Comparison of ENCODE assay signal across 10 mouse cellular contexts in the genomic region with DNA sequence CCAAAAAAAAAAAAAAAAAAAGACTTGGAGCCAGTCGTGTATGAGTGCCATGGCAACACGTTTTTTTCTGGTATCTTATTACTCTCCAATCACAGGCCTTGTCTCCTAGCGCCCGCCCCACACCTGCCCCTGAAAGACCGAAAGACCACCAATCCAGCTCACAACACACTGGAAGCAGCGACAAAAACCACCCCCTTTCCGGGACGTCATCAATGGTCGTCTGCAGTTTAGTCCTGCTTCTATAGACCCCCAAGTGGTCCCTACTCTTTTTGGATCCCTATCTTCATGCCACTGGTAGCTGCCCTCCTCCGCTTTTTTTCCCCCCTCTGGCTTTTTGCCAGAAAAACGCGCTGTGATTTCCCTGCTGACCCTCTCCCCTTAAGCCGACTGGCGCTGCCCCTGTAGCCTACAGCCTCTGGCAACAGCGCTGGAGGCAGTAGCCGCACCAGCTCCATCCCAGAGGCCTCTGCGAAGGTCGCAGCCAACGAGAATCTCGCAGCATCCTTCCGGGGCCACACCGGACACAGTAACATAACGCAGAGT. TPM values are rescaled to one million over a fixed set of nuclear protein-coding genes. Genes with fewer than 3 reads are reported as not detected.
DNase-seq lines count a peak whose midpoint lies in the region; ATAC-seq and TF ChIP-seq lines count a peak whose summit lies in the region.
"Had no signal": no experiment of that assay in that cellular context is flagged by ENCODE, and none has a peak within 500 bp of the region (broad histone marks: within the 10 kb centered on the region; RNA-seq: fewer than 3 reads in every experiment).

No protein-coding gene starts in this region.

- H3K27me3 ChIP-seq in heart, postnatal 0 days (ENCODE audit: control insufficient read depth, insufficient read depth, low read length): no peaks in the 10 kb centered on the region
- H3K27me3 ChIP-seq in embryonic facial prominence, embryonic 15.5 days: 0 out of 2 replicates have a peak, but pooled peaks cover 8% of the 10 kb centered on the region
- no peaks in the 10 kb centered on the region for H3K27me3 ChIP-seq in intestine, embryonic 15.5 days (replicated peaks)
- H3K27me3 ChIP-seq in liver, embryonic 12.5 days (replicated peaks): peaks cover 10% of the 10 kb centered on the region

- peak; percentile 78 for ATAC-seq in heart, postnatal 0 days (ENCODE audit: insufficient read depth, low read depth)
- peak; percentile 91 for ATAC-seq in embryonic facial prominence, embryonic 15.5 days (ENCODE audit: insufficient number of reproducible peaks, low FRiP score, low TSS enrichment, low read depth)
- ATAC-seq in intestine, embryonic 15.5 days: peak; percentile 89
- peak; percentile 46; the same call in 1 of the 2 replicates for ATAC-seq in liver, embryonic 12.5 days

- intact Hi-C loops in heart, postnatal 14 days (cut with DNase I): no loop called here

- H3K4me3 ChIP-seq in heart, postnatal 0 days (ENCODE audit: low read depth, low read length): peak overlapping the region; percentile 34
- peak overlapping the region; percentile 44 for H3K4me3 ChIP-seq in embryonic facial prominence, embryonic 15.5 days (replicated peaks)
- peak overlapping the region; percentile 37 for H3K4me3 ChIP-seq in intestine, embryonic 15.5 days (replicated peaks)
- peak overlapping the region; percentile 13 for H3K4me3 ChIP-seq in liver, embryonic 12.5 days

- no peaks in the 10 kb centered on the region for H3K36me3 ChIP-seq in heart, postnatal 0 days (replicated peaks; ENCODE audit: control insufficient read depth, insufficient read depth, low read length)
- H3K36me3 ChIP-seq in embryonic facial prominence, embryonic 15.5 days: no peaks in the 10 kb centered on the region
- H3K36me3 ChIP-seq in intestine, embryonic 15.5 days: no peaks in the 10 kb centered on the region
- no peaks in the 10 kb centered on the region for H3K36me3 ChIP-seq in liver, embryonic 12.5 days

- H3K9ac ChIP-seq in heart, postnatal 0 days (replicated peaks; ENCODE audit: low read depth, low read length): no peak overlapping the region
- no peak overlapping the region for H3K9ac ChIP-seq in embryonic facial prominence, embryonic 15.5 days
- no peak overlapping the region for H3K9ac ChIP-seq in intestine, embryonic 15.5 days
- no peak overlapping the region for H3K9ac ChIP-seq in liver, embryonic 12.5 days

- no peaks in the 10 kb centered on the region for H3K4me1 ChIP-seq in heart, postnatal 0 days (ENCODE audit: control insufficient read depth, insufficient read depth)
- H3K4me1 ChIP-seq in embryonic facial prominence, embryonic 15.5 days: no peaks in the 10 kb centered on the region
- no peaks in the 10 kb centered on the region for H3K4me1 ChIP-seq in intestine, embryonic 15.5 days (replicated peaks)
- H3K4me1 ChIP-seq in liver, embryonic 12.5 days: no peaks in the 10 kb centered on the region

- TF ChIP-seq EP300 in heart, postnatal 0 days (IDR thresholded peaks at IDR 0.05; ENCODE audit: low read depth): no peak

- no peak overlapping the region for H3K27ac ChIP-seq in heart, postnatal 0 days (ENCODE audit: low read depth)
- H3K27ac ChIP-seq in embryonic facial prominence, embryonic 15.5 days (replicated peaks): 0 out of 2 replicates have a peak overlapping the region, but pooled peaks have one; percentile 48
- no peak overlapping the region for H3K27ac ChIP-seq in intestine, embryonic 15.5 days
- H3K27ac ChIP-seq in liver, embryonic 12.5 days: no peak overlapping the region
- H3K27ac ChIP-seq: macrophage had no signal

- DNase-seq in heart, postnatal 0 days (ENCODE audit: low spot score): peak; percentile 24
- no peak for DNase-seq in heart, postnatal 14 days
- DNase-seq in adrenal gland, postnatal 36 days: peak; percentile 25 to 53
- DNase-seq in right cerebral cortex, postnatal 10 days (ENCODE audit: low spot score in 2 of 2): peak; percentile 88 to 94
- no peak for DNase-seq in natural killer cell, adult 2 months (ENCODE audit: low spot score in 2 of 2)

- H3K4me2 ChIP-seq in heart, postnatal 0 days (ENCODE audit: low read depth, low read length): peak overlapping the region; percentile 56
- peak overlapping the region; percentile 50 for H3K4me2 ChIP-seq in embryonic facial prominence, embryonic 15.5 days (replicated peaks)
- H3K4me2 ChIP-seq in intestine, embryonic 15.5 days (replicated peaks): peak overlapping the region; percentile 61
- H3K4me2 ChIP-seq in liver, embryonic 12.5 days: peak overlapping the region; percentile 38

- no peak for TF ChIP-seq CTCF in heart, postnatal 0 days (IDR thresholded peaks at IDR 0.05; ENCODE audit: low read depth)

- H3K9me3 ChIP-seq in heart, postnatal 0 days (replicated peaks; ENCODE audit: control insufficient read depth, low read length): no peaks in the 10 kb centered on the region
- H3K9me3 ChIP-seq in embryonic facial prominence, embryonic 15.5 days (replicated peaks): no peaks in the 10 kb centered on the region
- H3K9me3 ChIP-seq in intestine, embryonic 15.5 days: no peaks in the 10 kb centered on the region
- H3K9me3 ChIP-seq in liver, embryonic 12.5 days (replicated peaks): no peaks in the 10 kb centered on the region

- 19% methylated on average over 23 of the region's 23 CpGs for WGBS in heart, postnatal 0 days
- 15% methylated on average over 23 of the region's 23 CpGs for WGBS in embryonic facial prominence, embryonic 15.5 days
- WGBS in intestine, embryonic 15.5 days: 22% methylated on average over 23 of the region's 23 CpGs
- WGBS in liver, embryonic 12.5 days (ENCODE audit: insufficient replicate concordance): 20% methylated on average over 23 of the region's 23 CpGs

RNA-seq across cellular contexts. Expression of gene Bex4, which starts 23.3 kb away (rescaled TPM):
- 13.8 and 15.5 TPM in 2 replicates for total RNA-seq in heart, postnatal 0 days (2014; rRNA removed; ENCODE audit: low replicate concordance)
- 93.8 and 119 TPM in 2 replicates for polyA plus RNA-seq in heart, postnatal 0 days (2015; fragmentation: Nextera tagmentation; extraction: Ambion mirVana)
- total RNA-seq in heart, postnatal 14 days (2021): 1 to 10 TPM in 1 of 2 experiments, under 1 TPM in 1; 0.71 to 1.7 TPM
- 1 to 10 TPM; 8.3 to 9.5 TPM for total RNA-seq in adrenal gland, postnatal 36 days (2021)
- 31.4 and 35.7 TPM in 2 replicates for polyA plus RNA-seq in embryonic facial prominence, embryonic 15.5 days (2015; fragmentation: Nextera tagmentation; extraction: Ambion mirVana)
- polyA plus RNA-seq in intestine, embryonic 15.5 days (2015; fragmentation: Nextera tagmentation; extraction: Ambion mirVana): 230 and 263 TPM in 2 replicates
- polyA plus RNA-seq in liver, embryonic 12.5 days (2016; fragmentation: Nextera tagmentation; extraction: Ambion mirVana): 201 and 211 TPM in 2 replicates
- polyA plus RNA-seq: macrophage had no signal

RNA-seq across cellular contexts. Expression of gene Nxf3, which starts 30.4 kb away (rescaled TPM):
- total RNA-seq in heart, postnatal 0 days (2014; rRNA removed; ENCODE audit: low replicate concordance): not detected in 2 replicates
- 0.29 and 0.57 TPM in 2 replicates for polyA plus RNA-seq in heart, postnatal 0 days (2015; fragmentation: Nextera tagmentation; extraction: Ambion mirVana)
- total RNA-seq in heart, postnatal 14 days (2021): not detected
- not detected for total RNA-seq in adrenal gland, postnatal 36 days (2021)
- polyA plus RNA-seq in embryonic facial prominence, embryonic 15.5 days (2015; fragmentation: Nextera tagmentation; extraction: Ambion mirVana): not detected in 2 replicates
- polyA plus RNA-seq in intestine, embryonic 15.5 days (2015; fragmentation: Nextera tagmentation; extraction: Ambion mirVana): 0.39 TPM in 1 of 2 replicates, not detected in the other
- polyA plus RNA-seq in liver, embryonic 12.5 days (2016; fragmentation: Nextera tagmentation; extraction: Ambion mirVana): 0.17 and 0.20 TPM in 2 replicates
- total RNA-seq: MEL had no signal
- polyA plus RNA-seq: macrophage had no signal

RNA-seq across cellular contexts. Expression of gene Bex2, which starts 47.5 kb away (rescaled TPM):
- total RNA-seq in heart, postnatal 0 days (2014; rRNA removed; ENCODE audit: low replicate concordance): 0.23 TPM in 1 of 2 replicates, not detected in the other
- 5.6 TPM in 2 replicates for polyA plus RNA-seq in heart, postnatal 0 days (2015; fragmentation: Nextera tagmentation; extraction: Ambion mirVana)
- under 1 TPM in 1 of 2 experiments, not detected in 1; 0.59 TPM for total RNA-seq in heart, postnatal 14 days (2021)
- 10 to 100 TPM; 17.6 to 23.5 TPM for total RNA-seq in adrenal gland, postnatal 36 days (2021)
- polyA plus RNA-seq in embryonic facial prominence, embryonic 15.5 days (2015; fragmentation: Nextera tagmentation; extraction: Ambion mirVana): 58.8 and 64.6 TPM in 2 replicates
- polyA plus RNA-seq in intestine, embryonic 15.5 days (2015; fragmentation: Nextera tagmentation; extraction: Ambion mirVana): 121 and 127 TPM in 2 replicates
- polyA plus RNA-seq in liver, embryonic 12.5 days (2016; fragmentation: Nextera tagmentation; extraction: Ambion mirVana): 191 and 194 TPM in 2 replicates
- total RNA-seq: MEL had no signal
- polyA plus RNA-seq: macrophage had no signal

RNA-seq across cellular contexts. Expression of gene Tceal8, which starts 56.7 kb away (rescaled TPM):
- total RNA-seq in heart, postnatal 0 days (2014; rRNA removed; ENCODE audit: low replicate concordance): 162 and 180 TPM in 2 replicates
- polyA plus RNA-seq in heart, postnatal 0 days (2015; fragmentation: Nextera tagmentation; extraction: Ambion mirVana): 202 and 229 TPM in 2 replicates
- 10 to 100 TPM; 27.2 to 34.4 TPM for total RNA-seq in heart, postnatal 14 days (2021)
- 10 to 100 TPM; 53.8 to 56.6 TPM for total RNA-seq in adrenal gland, postnatal 36 days (2021)
- polyA plus RNA-seq in embryonic facial prominence, embryonic 15.5 days (2015; fragmentation: Nextera tagmentation; extraction: Ambion mirVana): 189 and 202 TPM in 2 replicates
- 219 and 251 TPM in 2 replicates for polyA plus RNA-seq in intestine, embryonic 15.5 days (2015; fragmentation: Nextera tagmentation; extraction: Ambion mirVana)
- polyA plus RNA-seq in liver, embryonic 12.5 days (2016; fragmentation: Nextera tagmentation; extraction: Ambion mirVana): 182 and 192 TPM in 2 replicates

Comparison
In these comparisons a context has a peak if more than half of its experiments do, and no peak if none do; other contexts are left out.
1. DNase-seq: peak in heart, postnatal 0 days (single experiment), adrenal gland, postnatal 36 days (2 of 2) and right cerebral cortex, postnatal 10 days (2 of 2); none in heart, postnatal 14 days (0 of 2) and natural killer cell, adult 2 months (0 of 2).
2. Peak in every context shown above with its lines, with median percentiles within 50 percentile points of each other: ATAC-seq, H3K4me2 ChIP-seq and H3K4me3 ChIP-seq.